Mouse (Mus musculus) heart, adult 2 months (tissue): ENCODE measurements at regions not wholly inside any gene's neighbourhood (a gene's known extent, or its start where the extent isn't known, plus 50 kb on each side); places are given as distances from the start of the nearest gene placed in this dataset.

ENCODE experiments used
- DNase-seq, 2 experiments: peaks; one replicate each; pipeline ENCODE4 v3.0.0; 2021
- H3K27ac ChIP-seq: fragments of 200-600 bp; 2 replicates; pipeline ENCODE4 v1.8.1; 2022
- H3K27me3 ChIP-seq: fragments of 200-500 bp; 2 replicates; pipeline ENCODE4 v1.6.1; 2012; ENCODE audit warnings: mild to moderate bottlenecking, low read length, inconsistent platforms, mixed read lengths; ENCODE audit not compliant: control insufficient read depth, insufficient read depth
- H3K36me3 ChIP-seq: fragments of 200-500 bp; 2 replicates; pipeline ENCODE4 v1.6.1; 2012; ENCODE audit warnings: low read length, inconsistent platforms; ENCODE audit not compliant: control insufficient read depth, insufficient read depth
- H3K4me1 ChIP-seq: fragments of 200-500 bp; 2 replicates; pipeline ENCODE4 v1.6.1; 2011; ENCODE audit warnings: low read length; ENCODE audit not compliant: control insufficient read depth, insufficient read depth
- H3K4me3 ChIP-seq: fragments of 200-600 bp; 2 replicates; pipeline ENCODE4 v1.8.1; 2022
- H3K79me2 ChIP-seq: fragments of 200-500 bp; replicated peaks from 2 replicates; pipeline ENCODE4 v1.6.1; 2012; ENCODE audit warnings: mild to moderate bottlenecking, inconsistent platforms, low read length, moderate library complexity, mixed read lengths; ENCODE audit not compliant: control insufficient read depth, insufficient read depth
- H3K9ac ChIP-seq: fragments of 200-500 bp; 2 replicates; pipeline ENCODE4 v1.6.1; 2012; ENCODE audit warnings: low read depth, mild to moderate bottlenecking, control low read depth, inconsistent platforms, low read length, mixed read lengths
- CTCF ChIP-seq: fragments of 200-600 bp; IDR thresholded peaks from 2 replicates; pipeline ENCODE4 v1.8.1; 2022; ENCODE audit warnings: antibody characterized with exemption, mild to moderate bottlenecking, moderate library complexity
- EP300 ChIP-seq: fragments of 200-500 bp; IDR thresholded peaks from 2 replicates; pipeline ENCODE4 v1.6.1; 2011; ENCODE audit warnings: low read depth, low read length, control low read depth; ENCODE audit not compliant: insufficient read depth
- POLR2A ChIP-seq: fragments of 200-500 bp; IDR thresholded peaks from 2 replicates; pipeline ENCODE4 v1.6.1; 2011; ENCODE audit warnings: mild to moderate bottlenecking, low read depth, low read length, control low read depth; ENCODE audit not compliant: insufficient read depth
- WGBS: fragments of 180-500 bp; shearing (Covaris S2); methylation state at CpG from one replicate; pipeline ENCODE4 v1.1.7; 2018; 5-methylcytosine and 5-hydroxymethylcytosine counted together
- intact Hi-C: fragments of 180-260 bp; cut with DNase I; formaldehyde crosslinking; loops from one replicate; pipeline ENCODE4 v1.15.1; 2025

DNA sequence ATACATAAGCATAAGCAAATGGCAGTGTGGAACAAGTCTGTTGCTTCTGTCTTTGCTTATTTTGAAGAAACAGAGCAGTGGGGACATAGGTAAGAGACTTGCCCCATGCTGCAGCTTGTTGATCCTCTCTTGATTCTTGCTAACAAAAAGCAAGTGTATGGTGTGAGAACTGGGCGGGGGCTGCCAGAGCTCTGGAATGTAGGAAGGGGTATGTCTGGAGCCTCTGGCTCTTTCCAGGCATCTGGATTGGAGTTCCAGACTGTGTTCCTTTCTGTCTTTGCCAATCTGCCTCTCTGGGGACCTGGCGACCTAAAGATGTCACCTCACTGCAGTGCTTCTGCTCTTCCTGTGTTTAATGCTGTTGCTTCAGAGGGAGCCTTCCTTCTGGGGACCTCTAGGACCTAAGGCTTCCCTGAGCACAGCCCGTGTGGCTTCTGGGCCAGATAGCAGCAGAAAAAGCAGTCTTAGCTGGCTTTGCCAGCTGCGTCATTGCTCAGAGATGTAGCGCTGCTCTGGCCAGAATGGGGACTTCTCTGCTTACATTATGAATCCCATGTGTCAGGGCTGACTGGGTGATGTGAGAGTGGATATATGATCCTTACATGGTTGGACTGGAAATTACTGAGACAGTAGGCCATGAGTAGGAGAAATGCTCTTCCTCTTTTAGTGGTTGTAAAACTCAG, 138.1 kb upstream of the Slit3 start:
- DNase-seq: no peak
- no peak overlapping the region for H3K4me3 ChIP-seq
- 55% methylated on average over 5 of the region's 5 CpGs for WGBS
- H3K4me1 ChIP-seq: peaks cover 3% of the 10 kb centered on the region
- H3K27ac ChIP-seq: no peak overlapping the region
- no peaks in the 10 kb centered on the region for H3K36me3 ChIP-seq
- intact Hi-C loops: no loop called here
- H3K79me2 ChIP-seq: no peaks in the 10 kb centered on the region
- no peak for TF ChIP-seq EP300
- TF ChIP-seq CTCF: no peak
- no peak for TF ChIP-seq POLR2A
- no peak overlapping the region for H3K9ac ChIP-seq
- no peaks in the 10 kb centered on the region for H3K27me3 ChIP-seq

DNA sequence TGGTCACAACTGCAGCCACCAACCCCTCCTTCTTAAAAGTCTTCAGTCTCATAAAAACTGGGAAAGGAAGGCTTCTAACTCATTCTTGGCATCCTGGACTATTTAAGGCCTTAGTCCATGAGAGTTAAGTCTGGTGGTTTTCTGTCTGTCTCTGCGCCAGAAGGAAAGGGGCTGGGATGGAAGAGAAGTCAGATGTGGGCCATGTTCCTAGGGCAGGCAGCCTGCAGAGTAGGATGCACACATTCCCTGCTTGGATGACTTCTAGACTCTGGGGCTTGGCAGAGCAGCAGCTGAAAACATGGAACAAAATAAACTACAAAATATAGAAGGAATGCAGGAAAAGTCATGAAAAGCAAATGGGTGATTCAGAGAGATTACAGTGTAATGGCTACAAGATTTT, 140.8 kb upstream of the Slit3 start:
- TF ChIP-seq POLR2A (no peak), CTCF (no peak)
- peak in 1 of 2 experiments; percentile 20 for DNase-seq
- Histone ChIP-seq H3K4me3 (no peak overlapping the region), H3K27me3 (no peaks in the 10 kb centered on the region), H3K79me2 (no peaks in the 10 kb centered on the region), H3K4me1 (peaks cover 3% of the 10 kb centered on the region), H3K27ac (no peak overlapping the region), H3K9ac (no peak overlapping the region), H3K36me3 (no peaks in the 10 kb centered on the region)
- WGBS: 74% methylated on average over 1 of the region's 1 CpGs
- intact Hi-C loops: no loop called here

DNA sequence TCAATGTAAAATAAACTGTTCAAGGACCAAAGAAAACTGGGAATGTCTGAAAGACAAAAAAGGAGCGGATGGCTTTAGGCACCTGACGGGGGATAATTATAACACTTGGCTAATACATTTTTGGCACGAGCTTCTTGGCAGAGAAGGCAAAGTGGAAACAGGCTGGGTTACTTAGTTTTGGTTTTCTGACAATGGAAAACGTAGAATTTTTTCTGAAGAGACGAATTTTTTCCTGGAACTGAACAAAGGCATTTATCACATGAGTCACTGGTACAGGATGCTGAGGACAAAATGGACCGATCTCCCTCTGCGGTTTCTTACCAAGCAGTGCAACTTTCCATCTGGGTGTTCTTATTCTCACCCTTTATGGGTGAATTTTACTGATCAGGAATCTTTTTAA, 143.2 kb upstream of the Slit3 start:
- no peak overlapping the region for H3K27ac ChIP-seq
- DNase-seq: peak in 1 of 2 experiments; percentile 15
- H3K27me3 ChIP-seq: no peaks in the 10 kb centered on the region
- no peaks in the 10 kb centered on the region for H3K36me3 ChIP-seq
- intact Hi-C loops: no loop called here
- no peak overlapping the region for H3K9ac ChIP-seq
- no peak for TF ChIP-seq EP300
- TF ChIP-seq CTCF: no peak
- no peak for TF ChIP-seq POLR2A
- peaks cover 3% of the 10 kb centered on the region for H3K4me1 ChIP-seq
- 26% methylated on average over 7 of the region's 7 CpGs for WGBS
- H3K4me3 ChIP-seq: no peak overlapping the region
- H3K79me2 ChIP-seq: no peaks in the 10 kb centered on the region

DNA sequence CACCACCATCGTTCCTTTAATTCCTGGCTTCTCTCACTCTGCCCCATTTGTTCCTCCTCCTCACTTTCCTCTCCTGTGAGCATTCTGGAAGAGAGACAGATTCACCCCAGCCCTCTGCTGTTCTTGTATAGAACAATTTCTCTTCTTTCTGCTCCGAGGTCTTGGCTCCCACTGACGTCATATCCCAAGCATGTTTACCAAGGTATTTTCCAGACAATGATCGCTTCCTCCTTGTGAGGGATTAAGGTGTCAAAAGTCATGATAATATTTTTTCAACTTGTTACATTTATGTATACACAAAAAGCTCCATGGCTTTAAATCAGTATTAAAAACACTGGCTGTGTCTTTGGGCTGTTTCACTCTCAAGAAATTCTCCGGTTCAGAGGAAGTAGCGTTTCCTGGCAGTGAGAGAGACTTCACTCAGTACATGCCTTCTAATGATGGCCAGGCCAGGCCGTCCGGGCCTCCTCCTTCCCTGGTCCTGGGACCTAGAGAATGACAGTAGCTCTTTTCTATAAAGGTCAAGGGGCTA, 142.4 kb upstream of the Spdl1 start:
- TF ChIP-seq POLR2A: no peak
- TF ChIP-seq EP300: no peak
- no peak for TF ChIP-seq CTCF
- intact Hi-C loops: no loop called here
- no peak for DNase-seq
- H3K4me3 ChIP-seq: no peak overlapping the region
- H3K27ac ChIP-seq: no peak overlapping the region
- no peaks in the 10 kb centered on the region for H3K36me3 ChIP-seq
- H3K27me3 ChIP-seq: no peaks in the 10 kb centered on the region
- 33% methylated on average over 8 of the region's 8 CpGs for WGBS
- peaks cover 3% of the 10 kb centered on the region for H3K4me1 ChIP-seq
- H3K79me2 ChIP-seq: no peaks in the 10 kb centered on the region
- no peak overlapping the region for H3K9ac ChIP-seq

DNA sequence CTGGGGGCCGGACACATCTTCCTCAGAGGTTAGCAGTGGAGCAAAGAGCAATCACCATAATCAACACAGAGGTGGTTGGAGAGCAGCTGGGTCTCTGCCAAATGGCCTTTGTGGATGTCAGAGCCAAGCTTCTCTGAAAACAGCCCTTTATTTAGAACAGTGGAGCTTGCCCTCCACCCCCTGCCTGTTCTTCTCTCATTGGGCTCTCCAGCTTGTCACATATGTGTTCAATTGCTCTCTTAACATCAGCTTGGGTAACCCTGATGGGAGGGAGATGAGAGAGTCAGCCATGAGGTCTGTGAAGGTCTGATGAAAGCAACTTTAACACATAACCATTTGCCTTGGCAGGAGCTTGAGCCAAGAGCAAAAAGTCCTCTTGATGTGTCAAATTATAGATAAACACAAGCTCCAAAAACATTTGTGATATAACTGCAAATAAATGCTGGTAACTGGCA, 140.1 kb upstream of the Spdl1 start:
- TF ChIP-seq POLR2A (no peak), CTCF (no peak), EP300 (no peak)
- peak; percentile 22 to 27 for DNase-seq
- 9% methylated on average over 1 of the region's 1 CpGs for WGBS
- Histone ChIP-seq H3K9ac (no peak overlapping the region), H3K27ac (no peak overlapping the region), H3K27me3 (no peaks in the 10 kb centered on the region), H3K4me1 (peaks cover 2% of the 10 kb centered on the region), H3K36me3 (no peaks in the 10 kb centered on the region), H3K79me2 (no peaks in the 10 kb centered on the region), H3K4me3 (no peak overlapping the region)
- intact Hi-C loops: no loop called here

DNA sequence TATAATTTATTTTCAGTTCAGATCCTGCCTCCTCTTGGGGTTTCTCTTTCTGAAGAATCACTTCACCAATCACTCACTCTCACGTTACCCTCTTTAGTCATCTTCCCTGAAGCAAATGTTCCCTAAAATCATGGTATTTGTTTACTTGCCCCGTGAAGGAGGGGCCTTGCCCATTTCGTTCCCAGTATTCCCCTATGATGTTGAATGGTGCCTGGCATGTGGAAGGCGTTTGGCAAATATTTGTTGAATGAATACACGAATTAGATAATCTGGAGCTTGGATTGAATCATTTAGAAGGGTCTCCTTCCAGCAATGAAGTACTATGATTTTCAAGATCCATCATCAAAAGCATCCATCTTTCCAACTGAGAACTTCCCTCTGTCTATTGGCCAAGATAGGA, 139.6 kb upstream of the Spdl1 start:
- Histone ChIP-seq H3K4me3 (no peak overlapping the region), H3K4me1 (no peaks in the 10 kb centered on the region), H3K79me2 (no peaks in the 10 kb centered on the region), H3K27me3 (no peaks in the 10 kb centered on the region), H3K36me3 (no peaks in the 10 kb centered on the region), H3K9ac (no peak overlapping the region), H3K27ac (no peak overlapping the region)
- WGBS: 68% methylated on average over 5 of the region's 5 CpGs
- TF ChIP-seq POLR2A: no peak
- TF ChIP-seq CTCF: no peak
- TF ChIP-seq EP300: no peak
- no peak for DNase-seq
- intact Hi-C loops: no loop called here
